ENCODE assay signal across 13 mouse cellular contexts in the genomic region with DNA sequence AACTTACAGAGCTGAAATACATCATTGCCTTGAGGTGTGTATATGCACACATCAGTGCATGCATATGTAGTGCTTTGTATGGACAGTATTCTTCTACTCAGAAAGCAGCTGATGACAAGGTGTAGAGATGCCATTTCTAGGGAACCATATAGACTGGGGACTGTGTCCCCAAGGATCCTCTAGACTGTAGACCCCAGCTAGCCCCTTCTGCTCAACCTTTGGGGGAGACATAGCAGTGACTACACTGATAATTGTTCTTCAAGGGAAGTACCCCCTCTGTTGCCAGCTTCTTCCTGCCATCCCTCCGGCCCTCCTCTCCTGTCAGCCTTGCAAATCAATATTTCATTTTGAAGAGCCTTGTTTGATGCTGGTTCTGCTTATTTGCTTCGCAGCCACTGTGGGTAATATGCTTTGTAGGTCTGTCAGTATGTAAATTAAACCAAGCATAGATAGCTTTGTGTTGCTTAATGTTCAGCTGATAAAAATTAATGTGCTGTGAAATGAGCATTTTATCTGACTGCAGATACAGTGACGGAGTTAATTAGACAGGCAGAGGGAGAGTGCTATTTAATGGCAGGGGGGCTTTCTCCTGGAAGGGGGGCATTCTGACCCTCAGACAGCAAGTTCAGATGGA.
DNase-seq lines count a peak whose midpoint lies in the region; ATAC-seq and TF ChIP-seq lines count a peak whose summit lies in the region.
"Had no signal": no experiment of that assay in that cellular context is flagged by ENCODE, and none has a peak within 500 bp of the region (broad histone marks: within the 10 kb centered on the region; RNA-seq: fewer than 3 reads in every experiment).

No protein-coding gene starts in this region.

- H3K9me3 ChIP-seq in forebrain, embryonic 13.5 days (replicated peaks) = no peaks in the 10 kb centered on the region
- H3K9me3 ChIP-seq in forebrain, embryonic 15.5 days = no peaks in the 10 kb centered on the region
- H3K9me3 ChIP-seq in limb, embryonic 12.5 days = no peaks in the 10 kb centered on the region
- no peaks in the 10 kb centered on the region for H3K9me3 ChIP-seq in limb, embryonic 10.5 days (replicated peaks)
- no peaks in the 10 kb centered on the region for H3K9me3 ChIP-seq in midbrain, embryonic 16.5 days (replicated peaks; ENCODE audit: control insufficient read depth, low read length, poor library complexity, severe bottlenecking)
- no peaks in the 10 kb centered on the region for H3K9me3 ChIP-seq in heart, embryonic 11.5 days (replicated peaks; ENCODE audit: control insufficient read depth, low read length)
- H3K9me3 ChIP-seq: liver, embryonic 13.5 days had no signal

- no peak for TF ChIP-seq POLR2A in brain, embryonic 14.5 days (IDR thresholded peaks at IDR 0.05; ENCODE audit: borderline replicate concordance, extremely low read depth, insufficient read depth, insufficient read length, poor library complexity, severe bottlenecking)

- TF ChIP-seq CTCF in brain, embryonic 14.5 days (IDR thresholded peaks at IDR 0.05; ENCODE audit: borderline replicate concordance, extremely low read depth, insufficient read depth, insufficient read length) = no peak

- no peak overlapping the region for H3K4me3 ChIP-seq in forebrain, embryonic 13.5 days
- H3K4me3 ChIP-seq in forebrain, embryonic 15.5 days = no peak overlapping the region
- H3K4me3 ChIP-seq in limb, embryonic 12.5 days (replicated peaks) = no peak overlapping the region
- no peak overlapping the region for H3K4me3 ChIP-seq in limb, embryonic 10.5 days
- H3K4me3 ChIP-seq in midbrain, embryonic 16.5 days (ENCODE audit: low read depth, low read length) = no peak overlapping the region
- no peak overlapping the region for H3K4me3 ChIP-seq in heart, embryonic 11.5 days (ENCODE audit: low read depth, low read length)
- H3K4me3 ChIP-seq: heart, adult 2 months; liver, embryonic 13.5 days had no signal

- DNase-seq in limb, embryonic 10.5 days (ENCODE audit: low spot score) = no peak
- peak; percentile 72 for DNase-seq in brain, embryonic 14.5 days (ENCODE audit: low read depth)
- DNase-seq: adrenal gland, adult 2 months; heart, adult 2 months; liver, embryonic 13.5 days; right cerebral cortex, postnatal 14 days; thymus, postnatal 25 days had no signal

- no peaks in the 10 kb centered on the region for H3K27me3 ChIP-seq in forebrain, embryonic 13.5 days
- no peaks in the 10 kb centered on the region for H3K27me3 ChIP-seq in forebrain, embryonic 15.5 days
- peaks cover 16% of the 10 kb centered on the region for H3K27me3 ChIP-seq in limb, embryonic 12.5 days
- peaks cover 6% of the 10 kb centered on the region; the same call in 1 of the 2 replicates for H3K27me3 ChIP-seq in limb, embryonic 10.5 days (ENCODE audit: low read depth, poor library complexity, severe bottlenecking)
- no peaks in the 10 kb centered on the region for H3K27me3 ChIP-seq in midbrain, embryonic 16.5 days (ENCODE audit: control insufficient read depth, insufficient read depth, low read depth, low read length)
- no peaks in the 10 kb centered on the region for H3K27me3 ChIP-seq in heart, embryonic 11.5 days (ENCODE audit: control insufficient read depth, insufficient read depth, low read length)
- H3K27me3 ChIP-seq: liver, embryonic 13.5 days had no signal

- no peak overlapping the region for H3K27ac ChIP-seq in forebrain, embryonic 13.5 days
- H3K27ac ChIP-seq in forebrain, embryonic 15.5 days (replicated peaks) = no peak overlapping the region
- no peak overlapping the region for H3K27ac ChIP-seq in limb, embryonic 12.5 days
- H3K27ac ChIP-seq in limb, embryonic 10.5 days = no peak overlapping the region
- H3K27ac ChIP-seq in midbrain, embryonic 16.5 days (ENCODE audit: low read length) = peak overlapping the region; percentile 56
- H3K27ac ChIP-seq in heart, embryonic 11.5 days (ENCODE audit: low read depth, low read length) = no peak overlapping the region
- H3K27ac ChIP-seq: heart, adult 2 months; liver, embryonic 13.5 days had no signal

- H3K4me1 ChIP-seq in forebrain, embryonic 13.5 days = peaks cover 16% of the 10 kb centered on the region
- H3K4me1 ChIP-seq in forebrain, embryonic 15.5 days = peaks cover 14% of the 10 kb centered on the region
- H3K4me1 ChIP-seq in limb, embryonic 12.5 days (replicated peaks) = peaks cover 11% of the 10 kb centered on the region; the same call in 1 of the 2 replicates
- H3K4me1 ChIP-seq in limb, embryonic 10.5 days = peaks cover 12% of the 10 kb centered on the region
- H3K4me1 ChIP-seq in midbrain, embryonic 16.5 days (ENCODE audit: control insufficient read depth, insufficient read depth, low read length) = peaks cover 16% of the 10 kb centered on the region
- no peaks in the 10 kb centered on the region for H3K4me1 ChIP-seq in heart, embryonic 11.5 days (ENCODE audit: control insufficient read depth, insufficient read depth, low read length)

- H3K9ac ChIP-seq in forebrain, embryonic 13.5 days = 0 out of 2 replicates have a peak overlapping the region, but pooled peaks have one; percentile 10
- no peak overlapping the region for H3K9ac ChIP-seq in forebrain, embryonic 15.5 days (replicated peaks)
- 0 out of 2 replicates have a peak overlapping the region, but pooled peaks have one; percentile 5 for H3K9ac ChIP-seq in limb, embryonic 12.5 days (replicated peaks)
- no peak overlapping the region for H3K9ac ChIP-seq in midbrain, embryonic 16.5 days (ENCODE audit: low read depth, low read length)
- no peak overlapping the region for H3K9ac ChIP-seq in heart, embryonic 11.5 days (ENCODE audit: low read depth, low read length)
- H3K9ac ChIP-seq: liver, embryonic 13.5 days had no signal

- 50% methylated on average over 3 of the region's 3 CpGs for WGBS in forebrain, embryonic 13.5 days
- WGBS in forebrain, embryonic 15.5 days = 39% methylated on average over 3 of the region's 3 CpGs
- WGBS in limb, embryonic 12.5 days = 52% methylated on average over 3 of the region's 3 CpGs
- 52% methylated on average over 3 of the region's 3 CpGs for WGBS in limb, embryonic 10.5 days
- 17% methylated on average over 3 of the region's 3 CpGs for WGBS in midbrain, embryonic 16.5 days
- 64% methylated on average over 3 of the region's 3 CpGs for WGBS in heart, embryonic 11.5 days (ENCODE audit: insufficient replicate concordance)

- H3K4me2 ChIP-seq in forebrain, embryonic 13.5 days = no peak overlapping the region
- H3K4me2 ChIP-seq in forebrain, embryonic 15.5 days (replicated peaks) = no peak overlapping the region
- no peak overlapping the region for H3K4me2 ChIP-seq in limb, embryonic 12.5 days
- no peak overlapping the region for H3K4me2 ChIP-seq in midbrain, embryonic 16.5 days (ENCODE audit: low read length)
- no peak overlapping the region for H3K4me2 ChIP-seq in heart, embryonic 11.5 days
- H3K4me2 ChIP-seq: liver, embryonic 13.5 days had no signal

- no peaks in the 10 kb centered on the region for H3K36me3 ChIP-seq in forebrain, embryonic 13.5 days (ENCODE audit: poor library complexity, severe bottlenecking)
- no peaks in the 10 kb centered on the region for H3K36me3 ChIP-seq in forebrain, embryonic 15.5 days
- H3K36me3 ChIP-seq in limb, embryonic 12.5 days = no peaks in the 10 kb centered on the region
- no peaks in the 10 kb centered on the region for H3K36me3 ChIP-seq in limb, embryonic 10.5 days
- H3K36me3 ChIP-seq in midbrain, embryonic 16.5 days (ENCODE audit: control insufficient read depth, insufficient read depth, low read length) = no peaks in the 10 kb centered on the region
- no peaks in the 10 kb centered on the region for H3K36me3 ChIP-seq in heart, embryonic 11.5 days (ENCODE audit: control insufficient read depth, insufficient read depth, low read length)
- H3K36me3 ChIP-seq: liver, embryonic 13.5 days had no signal

- no peak for ATAC-seq in forebrain, embryonic 13.5 days
- no peak for ATAC-seq in forebrain, embryonic 15.5 days (replicated peaks)
- no peak for ATAC-seq in limb, embryonic 12.5 days (ENCODE audit: insufficient number of reproducible peaks, insufficient read depth, low FRiP score, low TSS enrichment, low read depth)
- ATAC-seq in midbrain, embryonic 16.5 days = peak; percentile 83
- ATAC-seq in activated CD4-positive, CD25-positive, alpha-beta regulatory T cell, adult 4 months = no peak
- ATAC-seq in heart, embryonic 11.5 days (replicated peaks; ENCODE audit: insufficient number of reproducible peaks, low FRiP score, low TSS enrichment) = no peak

Comparison
In these comparisons a context has a peak if more than half of its experiments do, and no peak if none do; other contexts are left out.
1. H3K9ac ChIP-seq: peak in forebrain, embryonic 13.5 days (single experiment) and limb, embryonic 12.5 days (single experiment); none in forebrain, embryonic 15.5 days (single experiment), midbrain, embryonic 16.5 days (single experiment) and heart, embryonic 11.5 days (single experiment).